Mouse (Mus musculus) C2C12 (cell line): ENCODE results near the gene Nectin1. TPM values are rescaled to one million over a fixed set of nuclear protein-coding genes. Genes with fewer than 3 reads are reported as not detected.

ENCODE experiments used
- H3K27me3 ChIP-seq: one replicate; pipeline ENCODE4 v1.6.1; 2011; ENCODE audit not compliant: control insufficient read depth, insufficient read depth, insufficient read length
- H3K36me3 ChIP-seq: one replicate; pipeline ENCODE4 v1.6.1; 2011; ENCODE audit not compliant: control insufficient read depth, insufficient read depth
- H3K4me3 ChIP-seq: one replicate; pipeline ENCODE4 v1.5.1; 2011; ENCODE audit warnings: mild to moderate bottlenecking, control low read depth; ENCODE audit not compliant: poor library complexity, insufficient read depth, severe bottlenecking
- H3K79me2 ChIP-seq: one replicate; pipeline ENCODE4 v1.6.1; 2011; ENCODE audit not compliant: control insufficient read depth, insufficient read depth
- H3K79me3 ChIP-seq: one replicate; pipeline ENCODE4 v1.6.1; 2011; ENCODE audit warnings: low read depth, control low read depth
- H3ac ChIP-seq: one replicate; pipeline ENCODE3; 2011; ENCODE audit warnings: low read depth; ENCODE audit not compliant: control insufficient read depth, insufficient read length
- CEBPB ChIP-seq: IDR thresholded peaks from one replicate; pipeline ENCODE4 v1.6.1; 2011; ENCODE audit warnings: low read depth, mild to moderate bottlenecking, control low read depth, moderate library complexity
- CTCF ChIP-seq: IDR thresholded peaks from one replicate; pipeline ENCODE4 v1.5.1; 2011; ENCODE audit not compliant: control insufficient read depth, insufficient read depth, insufficient read length
- FOSL1 ChIP-seq: IDR thresholded peaks from one replicate; pipeline ENCODE4 v1.8.0; 2011; ENCODE audit warnings: mild to moderate bottlenecking, low read length; ENCODE audit not compliant: poor library complexity, insufficient read depth, severe bottlenecking
- MAX ChIP-seq: IDR thresholded peaks from one replicate; pipeline ENCODE4 v1.6.1; 2011; ENCODE audit warnings: mild to moderate bottlenecking, control low read depth
- MYOD1 ChIP-seq: IDR thresholded peaks from one replicate; pipeline ENCODE4 v1.6.1; 2011; ENCODE audit warnings: low read depth; ENCODE audit not compliant: control insufficient read depth, insufficient read length
- MYOG ChIP-seq: IDR thresholded peaks from one replicate; pipeline ENCODE4 v1.6.1; 2011; ENCODE audit not compliant: control insufficient read depth, insufficient read length; ENCODE audit errors: extremely low read depth
- USF1 ChIP-seq: IDR thresholded peaks from one replicate; pipeline ENCODE4 v1.6.1; 2011; ENCODE audit warnings: low read depth, mild to moderate bottlenecking, control low read depth, moderate library complexity
- polyA plus RNA-seq: library from polyadenylated mRNA; unstranded; fragments of >200 nt; fragmentation: generic; extraction: Trizol; gene quantifications from one replicate; pipeline ENCODE4 v1.2.1, GENCODE M21; 2012; ENCODE audit warnings: missing spikeins

Gene Nectin1
- polyA plus RNA-seq, 1 experiment, result 3.0 TPM

GRCm38 (mm10) chr9:43822206-43822605 lies 78.4 kb downstream of the Nectin1 start:
- no peak for TF ChIP-seq USF1
- no peak for TF ChIP-seq FOSL1
- no peak for TF ChIP-seq CTCF
- no peak for TF ChIP-seq MYOD1
- no peak for TF ChIP-seq MAX
- TF ChIP-seq CEBPB, result no peak
- no peak for TF ChIP-seq MYOG
- Histone ChIP-seq H3K79me2 (no peaks in the 10 kb centered on the region), H3ac (no peak overlapping the region), H3K36me3 (no peaks in the 10 kb centered on the region), H3K4me3 (no peak overlapping the region), H3K79me3 (no peaks in the 10 kb centered on the region), H3K27me3 (peaks cover 8% of the 10 kb centered on the region)

- TF ChIP-seq FOSL1 (no peak), MAX (no peak), MYOD1 (no peak), CEBPB (no peak), CTCF (no peak), USF1 (no peak), MYOG (no peak)
- H3ac ChIP-seq, result no peak overlapping the region
- H3K79me3 ChIP-seq, result no peaks in the 10 kb centered on the region
- H3K4me3 ChIP-seq, result no peak overlapping the region
- no peaks in the 10 kb centered on the region for H3K36me3 ChIP-seq
- H3K27me3 ChIP-seq, result peaks cover 3% of the 10 kb centered on the region
- no peaks in the 10 kb centered on the region for H3K79me2 ChIP-seq
These were observed 81.4 kb downstream of the Nectin1 start for GRCm38 (mm10) chr9:43825178-43825577.

- H3ac ChIP-seq, result no peak overlapping the region
- no peaks in the 10 kb centered on the region for H3K79me2 ChIP-seq
- no peaks in the 10 kb centered on the region for H3K36me3 ChIP-seq
- no peaks in the 10 kb centered on the region for H3K79me3 ChIP-seq
- TF ChIP-seq CEBPB (no peak), USF1 (no peak), MYOD1 (no peak), CTCF (no peak), MAX (no peak), FOSL1 (no peak), MYOG (no peak)
- no peak overlapping the region for H3K4me3 ChIP-seq
- peaks cover 8% of the 10 kb centered on the region for H3K27me3 ChIP-seq
These were observed 82.9 kb downstream of the Nectin1 start for GRCm38 (mm10) chr9:43826558-43827253.

GRCm38 (mm10) chr9:43827593-43827992 lies 83.8 kb downstream of the Nectin1 start:
- Histone ChIP-seq H3ac (no peak overlapping the region), H3K79me2 (no peaks in the 10 kb centered on the region), H3K27me3 (peaks cover 8% of the 10 kb centered on the region), H3K79me3 (no peaks in the 10 kb centered on the region), H3K4me3 (no peak overlapping the region), H3K36me3 (no peaks in the 10 kb centered on the region)
- no peak for TF ChIP-seq MYOD1
- peak; percentile 37 for TF ChIP-seq CTCF

GRCm38 (mm10) chr9:43828960-43829359 lies 85.2 kb downstream of the Nectin1 start:
- no peak overlapping the region for H3ac ChIP-seq
- no peaks in the 10 kb centered on the region for H3K79me2 ChIP-seq
- H3K27me3 ChIP-seq, result peaks cover 8% of the 10 kb centered on the region
- no peaks in the 10 kb centered on the region for H3K36me3 ChIP-seq
- TF ChIP-seq CTCF (no peak), CEBPB (no peak), MYOG (no peak), MAX (no peak), MYOD1 (no peak)
- H3K79me3 ChIP-seq, result no peaks in the 10 kb centered on the region
- no peak overlapping the region for H3K4me3 ChIP-seq

GRCm38 (mm10) chr9:43833232-43833631 lies 89.4 kb downstream of the Nectin1 start:
- H3K4me3 ChIP-seq, result no peak overlapping the region
- H3K27me3 ChIP-seq, result peaks cover 8% of the 10 kb centered on the region
- no peaks in the 10 kb centered on the region for H3K79me3 ChIP-seq
- no peaks in the 10 kb centered on the region for H3K36me3 ChIP-seq
- H3ac ChIP-seq, result no peak overlapping the region
- TF ChIP-seq FOSL1, result no peak
- TF ChIP-seq MYOD1, result no peak
- no peaks in the 10 kb centered on the region for H3K79me2 ChIP-seq

- no peaks in the 10 kb centered on the region for H3K79me3 ChIP-seq
- H3K27me3 ChIP-seq, result peaks cover 4% of the 10 kb centered on the region
- H3ac ChIP-seq, result no peak overlapping the region
- H3K79me2 ChIP-seq, result no peaks in the 10 kb centered on the region
- TF ChIP-seq MAX, result no peak
- no peak for TF ChIP-seq USF1
- peak; percentile 28 for TF ChIP-seq MYOD1
- no peak overlapping the region for H3K4me3 ChIP-seq
- H3K36me3 ChIP-seq, result no peaks in the 10 kb centered on the region
These were observed 90.5 kb downstream of the Nectin1 start for GRCm38 (mm10) chr9:43834283-43834682.
